Mouse (Mus musculus) cerebellum, postnatal 36 days (tissue): ENCODE measurements at regions not wholly inside any gene's neighbourhood (a gene's known extent, or its start where the extent isn't known, plus 50 kb on each side); places are given as distances from the start of the nearest gene placed in this dataset.
A peak's percentile ranks its signal among the peaks of the same experiment; 100 is the strongest.
"Not testable (repeated sequence)": the region's sequence is repeated elsewhere in the genome, so short reads cannot be mapped to it uniquely, and the experiment has no call there.

Experiments used
- DNase-seq, 2 experiments: peaks; one replicate each; pipeline ENCODE4 v3.0.0; 2021 to 2022; ENCODE audit warnings: mixed read lengths in 2 of 2

DNA sequence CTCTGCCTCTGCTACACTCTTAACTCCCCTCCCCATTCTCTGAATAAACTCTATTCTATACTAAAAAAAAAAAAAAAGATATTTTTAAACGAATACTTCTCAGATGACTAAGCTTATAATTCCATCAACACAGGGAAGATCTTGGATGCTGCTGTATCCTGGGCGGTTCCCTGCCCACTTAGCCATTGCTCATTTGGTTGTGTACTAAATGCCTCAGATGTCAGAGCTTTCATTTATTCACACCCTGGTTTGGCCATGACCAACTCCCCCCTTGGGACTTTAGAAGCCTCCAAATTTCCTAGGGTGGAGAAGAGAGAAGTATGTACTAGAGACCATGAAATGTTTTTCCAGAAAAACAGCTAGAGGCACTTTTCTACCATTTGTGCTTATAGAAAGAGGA, 382.3 kb upstream of the Klhl29 start:
- DNase-seq: no peak

DNA sequence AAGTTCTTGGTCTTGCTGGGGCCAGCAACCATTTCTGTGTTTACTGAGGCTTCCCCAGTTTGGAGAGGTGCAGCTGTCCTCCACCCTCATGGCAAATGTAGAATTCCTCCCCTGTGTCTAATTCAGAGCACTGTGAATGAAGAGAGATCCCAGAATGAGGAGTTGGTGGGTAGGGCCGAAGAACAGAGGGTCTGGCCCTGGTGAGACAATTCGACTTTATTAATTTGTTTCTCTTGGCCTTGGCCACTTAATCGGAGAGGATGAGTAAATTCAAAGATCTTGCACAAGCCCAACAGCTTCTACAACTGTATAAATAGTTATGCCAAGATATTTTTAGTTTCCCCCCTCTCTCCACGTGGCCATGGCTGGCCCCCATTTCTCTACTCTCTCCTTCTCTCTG, 381.9 kb upstream of the Klhl29 start:
- no peak for DNase-seq

DNA sequence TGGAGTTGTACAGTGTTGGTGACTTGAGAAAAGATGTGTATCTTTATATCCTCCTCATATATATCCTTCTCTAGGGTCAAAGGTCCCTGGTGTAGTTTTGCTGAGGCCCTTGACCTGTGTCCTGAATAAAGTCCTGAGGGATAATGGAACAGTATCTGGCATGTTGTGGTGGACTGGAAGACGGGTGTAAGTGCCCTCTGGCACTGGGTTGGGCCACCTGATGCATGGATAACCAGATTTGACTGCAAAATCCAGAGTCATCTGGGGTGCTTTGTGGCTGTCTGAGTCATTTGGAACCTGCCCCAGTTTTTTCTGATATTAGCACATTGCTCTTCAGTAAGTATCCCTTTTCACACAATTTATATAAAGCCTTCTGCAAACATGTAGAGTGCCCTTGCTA, 378.3 kb upstream of the Klhl29 start:
- DNase-seq: no peak

DNA sequence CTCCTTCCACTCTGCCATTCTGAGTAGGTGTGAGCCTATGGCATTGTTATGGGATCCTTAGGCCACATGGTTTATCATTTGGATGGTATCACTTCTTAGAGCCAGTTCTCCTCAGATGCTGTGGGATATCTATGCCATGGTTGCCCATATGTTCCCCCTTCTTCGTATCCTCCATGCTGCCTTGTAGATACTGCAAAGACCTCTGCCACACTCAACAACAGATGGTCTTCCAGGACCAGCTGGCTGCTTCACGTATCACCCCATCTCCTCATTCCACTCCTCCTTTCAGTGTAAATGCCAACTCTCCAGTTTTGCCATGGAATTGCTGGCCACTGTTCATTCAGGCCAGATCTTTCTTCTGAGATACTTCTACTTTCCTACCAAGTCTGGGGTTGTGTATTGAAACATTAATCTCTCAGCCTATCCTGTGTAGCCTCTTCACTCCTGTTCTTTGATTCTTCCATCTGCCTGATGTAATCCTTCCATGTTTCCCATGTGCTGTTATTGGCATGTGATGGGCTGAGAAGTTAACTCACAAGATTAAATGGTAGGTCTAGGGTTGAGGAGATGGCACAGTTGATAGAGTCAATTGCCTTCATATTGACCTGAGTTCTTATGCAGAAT, 368.7 kb upstream of the Klhl29 start:
- DNase-seq: no peak

DNA sequence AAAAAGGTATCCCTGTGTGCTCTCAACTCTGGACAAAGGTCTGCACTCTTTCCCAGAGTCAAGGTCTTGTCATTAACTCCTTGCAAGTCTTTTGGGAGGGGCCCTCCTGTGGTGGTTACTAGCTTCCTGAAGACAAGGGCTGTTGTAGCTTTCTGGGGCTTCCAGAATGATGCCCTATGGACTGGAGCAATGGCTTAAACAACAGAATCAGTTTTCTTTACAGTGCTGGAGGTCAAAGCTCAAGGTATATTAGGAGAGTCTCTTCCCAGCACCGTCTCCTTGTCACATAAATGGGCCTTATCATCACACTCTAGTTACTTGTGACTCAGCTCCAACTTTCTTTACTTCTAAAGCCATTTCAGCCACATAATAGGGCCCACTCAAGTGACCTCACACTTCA, 360.6 kb upstream of the Klhl29 start:
- DNase-seq: no peak

DNA sequence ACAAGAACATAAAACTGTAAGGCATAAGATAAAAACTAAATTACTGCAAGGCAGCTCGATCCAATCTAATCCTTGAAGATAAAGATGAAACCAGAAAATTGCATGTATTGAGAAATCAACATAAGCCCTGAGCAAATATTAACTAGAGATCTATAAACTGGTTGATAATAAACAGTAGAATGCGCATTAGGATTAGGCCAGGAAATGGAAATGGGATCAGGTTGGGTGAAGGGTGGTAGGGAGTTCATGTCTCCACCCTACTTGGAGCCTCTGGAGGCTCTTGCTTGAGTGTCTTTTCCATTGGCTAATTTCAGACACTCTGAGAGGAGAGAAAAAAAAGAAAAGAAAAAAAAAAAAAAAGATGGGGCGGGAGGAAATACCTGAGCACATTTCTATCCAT, 359.4 kb upstream of the Klhl29 start:
- no peak for DNase-seq

DNA sequence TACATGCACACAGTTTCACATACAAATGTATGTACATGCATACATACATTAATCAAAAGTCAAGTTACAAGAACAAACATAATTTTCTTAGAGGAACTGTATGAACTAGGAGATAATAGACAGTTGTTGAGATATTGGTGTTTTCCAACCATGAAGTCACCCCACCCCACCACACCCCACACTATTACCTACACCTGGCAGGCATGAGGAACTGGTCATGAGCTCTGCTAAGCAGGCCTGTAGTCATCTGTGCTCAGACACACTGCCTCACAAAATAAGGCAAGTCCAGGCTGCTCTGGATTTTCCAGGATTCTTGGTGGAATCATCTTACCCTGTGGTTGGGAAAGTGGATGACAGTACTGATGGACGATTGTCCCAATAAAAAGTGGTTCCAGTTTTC, 347.6 kb upstream of the Klhl29 start:
- no peak for DNase-seq

DNA sequence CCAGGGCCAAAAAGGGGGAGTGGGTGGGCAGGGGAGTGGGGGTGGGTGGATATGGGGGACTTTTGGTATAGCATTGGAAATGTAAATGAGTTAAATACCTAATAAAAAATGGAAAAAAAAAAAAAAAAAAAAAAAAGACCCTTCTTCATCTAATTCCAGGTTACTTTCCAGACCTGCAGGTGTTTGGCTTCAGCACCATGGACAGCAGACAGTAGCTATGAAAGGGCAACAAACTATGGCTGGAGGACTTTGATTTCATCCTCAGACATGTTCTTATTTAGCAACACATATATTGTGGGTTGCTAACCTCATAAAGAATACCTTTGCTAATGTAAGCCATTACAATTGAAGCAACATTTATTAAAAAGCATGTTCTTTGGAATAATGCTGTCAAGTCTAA, 342.0 kb upstream of the Klhl29 start:
- not testable (repeated sequence) for DNase-seq

DNA sequence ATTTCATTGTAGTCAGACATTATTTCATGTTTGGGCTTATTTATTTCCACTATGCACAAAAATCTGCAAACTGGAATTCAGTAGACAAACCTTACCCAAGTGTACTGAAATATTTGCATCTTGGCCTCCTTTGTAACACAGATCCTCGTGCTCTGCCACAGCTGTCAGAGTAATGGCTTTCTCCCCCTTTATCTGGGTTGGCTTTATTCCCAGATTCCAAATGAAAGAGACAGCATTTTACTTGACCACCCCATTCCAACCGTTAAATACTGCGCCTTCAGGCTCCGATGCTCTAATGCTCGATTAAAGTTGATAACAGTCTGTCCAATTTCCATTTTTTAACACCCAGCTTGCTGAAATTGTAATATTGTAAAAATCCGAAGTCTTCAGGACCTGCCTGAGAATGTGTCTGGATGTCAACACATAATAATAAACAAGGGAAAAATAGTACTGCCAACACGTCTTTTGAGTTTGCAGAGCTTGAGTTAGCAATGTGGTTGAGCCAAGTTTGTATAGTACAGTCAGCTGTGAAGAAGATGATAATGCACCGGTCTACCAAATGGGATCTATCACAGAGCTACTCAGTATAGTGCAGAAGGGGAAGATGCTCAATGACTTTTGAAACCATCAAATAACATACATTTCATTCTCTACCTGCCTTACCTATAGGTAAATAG, 323.4 kb upstream of the Klhl29 start:
- no peak for DNase-seq

DNA sequence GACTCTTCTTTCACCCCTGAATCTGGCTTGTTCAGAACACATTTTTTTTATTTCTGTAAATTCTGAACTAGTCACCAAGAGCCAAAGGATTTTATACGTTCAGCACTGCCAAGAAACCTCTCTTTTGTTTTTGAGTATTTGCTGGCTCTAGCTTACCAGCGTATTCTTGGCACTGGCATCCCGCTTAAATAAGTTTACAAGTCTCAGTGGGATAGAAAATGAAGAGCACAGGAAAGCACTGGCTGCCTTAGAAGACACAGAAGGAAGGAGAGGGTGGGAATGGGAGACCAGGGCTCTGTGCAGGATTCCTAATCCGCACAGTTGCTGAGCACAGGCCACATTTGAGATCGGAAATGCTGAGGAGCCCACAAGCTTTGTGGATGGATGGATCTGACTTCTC, 306.7 kb upstream of the Klhl29 start:
- no peak for DNase-seq

DNA sequence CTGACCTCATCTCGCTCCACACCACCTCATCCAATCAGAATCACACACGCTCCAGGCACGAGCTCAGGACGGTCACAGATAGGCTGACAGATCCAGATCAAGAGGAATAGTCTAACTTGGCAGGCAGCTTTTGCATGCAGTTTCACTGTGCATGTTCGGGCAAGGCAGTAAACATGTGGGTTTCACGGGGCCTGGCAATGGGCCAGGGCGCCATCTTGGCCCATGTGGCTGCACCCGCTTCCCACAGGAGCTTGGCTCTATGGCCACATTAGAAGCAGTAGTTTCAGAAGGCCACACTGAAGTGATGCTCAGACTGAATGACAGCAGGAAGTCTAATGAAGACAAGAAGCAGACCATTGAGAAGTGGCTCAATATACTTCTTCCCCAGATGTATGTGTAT, 302.6 kb upstream of the Klhl29 start:
- peak in 1 of 2 experiments; percentile 5 for DNase-seq

DNA sequence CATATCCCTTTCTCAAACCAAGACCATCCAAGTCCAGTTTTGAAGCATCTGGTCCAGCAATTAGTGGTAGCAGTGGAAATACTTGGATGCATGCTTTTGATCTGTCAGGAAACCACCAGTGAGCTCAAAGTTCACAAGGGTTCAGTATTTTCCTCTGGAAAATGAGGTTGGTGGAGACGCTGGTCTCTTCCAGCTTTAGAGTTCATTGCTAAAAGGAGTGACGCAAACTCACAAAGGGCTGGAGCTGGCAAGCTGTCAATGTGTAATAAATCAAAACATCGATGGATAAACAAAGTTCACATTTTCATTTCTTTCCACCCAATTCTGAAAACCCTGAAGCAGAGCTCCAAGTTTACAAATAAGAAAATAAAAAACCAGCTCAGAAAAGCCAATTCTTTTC, 293.0 kb upstream of the Klhl29 start:
- no peak for DNase-seq

DNA sequence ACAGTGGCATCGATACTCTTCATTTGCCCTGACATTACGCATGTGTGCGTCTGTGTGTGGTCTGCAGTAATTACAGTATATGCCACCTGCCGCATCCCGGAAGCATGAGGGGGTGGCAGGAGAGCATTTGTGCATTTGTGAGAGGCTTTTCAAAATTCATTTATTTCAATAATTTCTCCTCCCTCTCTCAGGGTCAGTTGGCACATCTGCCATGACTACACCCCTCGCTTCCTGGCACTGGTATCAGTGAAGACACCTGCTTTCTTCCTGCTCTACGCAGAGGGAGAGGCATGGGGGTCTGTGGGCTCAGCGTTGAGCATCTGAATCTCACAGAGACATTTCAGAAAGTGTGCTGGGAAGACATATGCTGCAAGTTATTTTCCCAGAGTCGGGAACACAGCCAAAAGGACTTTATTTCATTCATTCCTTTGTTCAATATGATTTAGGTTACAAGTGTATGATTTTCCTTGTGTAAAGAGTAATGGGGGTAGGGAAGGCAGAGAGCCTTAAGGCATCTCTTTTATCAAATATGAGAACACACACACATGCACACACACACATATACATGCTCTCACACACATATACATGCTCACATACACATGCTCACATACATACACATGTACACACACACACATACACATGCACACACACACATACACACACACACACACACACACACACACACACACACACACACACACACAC, 262.2 kb upstream of the Klhl29 start:
- DNase-seq: no peak

DNA sequence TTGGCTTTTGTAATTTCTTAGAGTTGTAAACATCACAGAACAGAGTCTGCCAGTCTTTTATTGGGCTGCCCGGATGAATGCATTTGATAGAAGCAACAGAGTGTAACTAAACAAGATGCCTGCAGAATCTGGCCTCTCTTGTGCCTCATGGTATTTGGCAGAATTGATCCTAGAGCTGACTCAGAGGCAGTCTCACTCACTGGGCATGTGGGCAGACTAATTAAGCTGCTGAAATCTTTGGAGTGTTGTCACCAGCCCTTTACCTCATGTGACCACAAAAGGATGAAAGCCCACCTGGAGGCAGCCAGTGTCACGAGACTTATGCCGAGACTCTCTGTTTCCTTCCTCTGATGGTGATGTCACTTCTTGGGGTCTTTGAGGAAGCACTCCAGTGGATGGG, 258.5 kb upstream of the Klhl29 start:
- DNase-seq: no peak

DNA sequence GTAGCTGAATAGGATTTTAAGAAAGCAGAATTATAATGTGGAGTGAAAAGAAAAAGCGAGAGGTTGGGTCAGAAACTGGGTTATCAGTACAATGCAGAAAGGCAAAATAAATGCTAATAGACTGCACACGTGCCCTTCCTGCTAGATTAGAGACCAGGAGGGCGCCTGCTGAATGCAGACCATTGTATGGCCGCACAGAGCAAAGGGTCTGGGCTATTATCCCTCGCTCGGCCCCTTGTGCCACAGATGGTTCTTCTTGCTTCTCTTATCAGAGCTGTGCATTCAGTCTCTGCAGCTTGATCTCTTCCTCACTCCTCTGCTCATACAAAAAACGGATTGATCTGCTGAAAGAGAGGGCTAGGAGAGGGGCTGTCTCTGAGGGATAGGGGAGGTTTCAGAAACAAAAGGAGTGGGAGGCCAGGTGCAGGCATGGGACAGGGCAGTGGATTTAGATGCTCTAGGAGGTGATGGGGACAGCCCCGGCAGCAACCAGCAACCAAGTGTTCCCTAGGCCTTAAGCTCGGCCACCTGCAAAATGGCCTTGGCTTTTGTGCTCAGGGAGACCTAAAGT, 225.7 kb upstream of the Klhl29 start:
- no peak for DNase-seq

DNA sequence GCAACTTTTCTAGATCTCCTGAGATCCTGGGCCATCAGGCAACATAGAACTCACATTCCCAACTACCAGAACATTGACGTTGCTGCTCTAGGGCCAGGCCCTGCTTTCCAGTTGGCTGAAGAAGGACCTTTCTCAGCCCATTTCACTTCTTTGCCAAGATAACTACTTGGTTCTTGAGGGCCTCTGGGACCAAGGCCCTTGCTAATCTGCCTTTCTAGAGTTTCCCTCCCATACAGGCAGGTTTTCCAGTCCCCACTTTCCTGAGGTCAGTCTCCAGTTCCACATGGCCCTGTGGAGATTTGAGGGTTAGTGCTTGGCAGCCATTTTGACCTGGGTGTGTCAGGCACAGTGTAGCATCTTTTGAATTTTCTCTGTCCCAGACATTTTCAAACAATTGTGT, 223.9 kb upstream of the Klhl29 start:
- DNase-seq: no peak

DNA sequence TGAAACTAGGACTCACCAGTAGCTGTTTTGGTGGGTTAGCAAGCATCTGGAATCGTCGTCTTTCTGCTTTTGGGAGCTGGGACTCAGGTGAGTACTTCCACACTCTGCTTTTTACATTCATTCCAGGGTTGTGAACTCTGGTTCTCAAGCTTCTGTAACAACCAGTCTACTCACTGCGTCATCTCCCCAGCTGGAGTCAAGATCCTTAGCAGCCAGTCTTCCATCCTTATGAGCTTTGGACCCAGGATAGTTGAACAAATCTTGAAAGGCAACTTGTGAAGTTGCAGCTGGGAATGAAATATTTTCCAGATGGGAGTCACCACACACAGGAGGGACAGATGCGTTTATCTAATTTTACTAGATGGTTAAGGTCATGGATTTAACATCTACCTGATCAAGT, 223.5 kb upstream of the Klhl29 start:
- no peak for DNase-seq

DNA sequence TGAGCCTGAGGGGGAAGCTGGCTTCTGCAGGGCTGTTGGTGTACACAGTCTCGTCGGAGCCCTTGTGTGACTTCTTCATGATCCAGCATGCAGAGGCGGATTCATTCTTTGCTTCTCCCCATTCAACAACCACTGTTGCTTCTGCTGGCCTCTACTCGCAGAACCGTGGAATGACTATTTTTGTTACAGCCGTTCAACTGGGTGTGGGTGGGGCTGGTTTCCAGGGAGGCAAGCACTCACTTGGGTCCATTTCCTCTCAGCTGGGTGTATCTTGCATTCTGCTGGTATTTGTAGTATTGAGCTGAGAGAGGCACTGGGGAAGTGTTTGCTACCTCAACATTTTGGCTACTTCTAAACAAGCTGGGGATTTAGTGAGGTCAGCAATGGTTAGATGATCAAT, 197.3 kb upstream of the Klhl29 start:
- DNase-seq: no peak

DNA sequence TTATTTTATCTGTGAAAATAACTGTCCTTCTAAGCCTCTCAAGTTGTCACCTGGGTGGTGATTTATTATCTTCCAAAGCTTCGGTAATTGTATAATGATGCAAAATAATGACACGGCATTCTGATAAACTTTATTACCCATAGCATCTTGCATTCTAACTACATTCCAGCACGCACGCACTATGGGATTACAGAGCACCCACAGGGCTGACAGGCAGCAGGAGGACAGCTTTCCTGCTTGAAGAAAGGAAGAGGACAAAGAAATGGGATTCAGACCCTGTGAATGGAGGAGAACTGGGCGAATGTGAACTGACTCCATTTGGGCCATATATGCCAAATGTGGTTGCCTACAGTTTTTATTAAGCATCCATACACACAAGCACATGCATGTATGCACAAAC, 193.5 kb upstream of the Klhl29 start:
- DNase-seq: no peak

DNA sequence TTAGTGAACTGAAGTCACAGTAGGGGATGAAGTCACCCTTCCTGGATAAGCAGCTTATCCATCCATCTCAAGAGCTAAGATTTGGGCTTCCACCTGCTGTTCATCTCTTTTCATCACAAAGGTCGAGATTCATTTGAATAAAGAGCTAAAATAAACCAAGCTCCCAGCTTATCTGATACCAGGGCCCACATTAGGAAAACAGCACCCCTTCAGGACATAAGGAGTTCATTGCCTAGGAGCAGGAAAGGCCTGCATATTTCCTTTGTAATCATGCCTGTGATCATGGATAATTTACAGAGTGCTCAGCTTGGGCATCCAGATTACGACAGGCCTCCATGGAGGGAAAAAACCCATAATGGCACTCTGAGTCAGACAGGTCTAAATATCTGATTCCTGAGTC, 190.7 kb upstream of the Klhl29 start:
- no peak for DNase-seq

DNA sequence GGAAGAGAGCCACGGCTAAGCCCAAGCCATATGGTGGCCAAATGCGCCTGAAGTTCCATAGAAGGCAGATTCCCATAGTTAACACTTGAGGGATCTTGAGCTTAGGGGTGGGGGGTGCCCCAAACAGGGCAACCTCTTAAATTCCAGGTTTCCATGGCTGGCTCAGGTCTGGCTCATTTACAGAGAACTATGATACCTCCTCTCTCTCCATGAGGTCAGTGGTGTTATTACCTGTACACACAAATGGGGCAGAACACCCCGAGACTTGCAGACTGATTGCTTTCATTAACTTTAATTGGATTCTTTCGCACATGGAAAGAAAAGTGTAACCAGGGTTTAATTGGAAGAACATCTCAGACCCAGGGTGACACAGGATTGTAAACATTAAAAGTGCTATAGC, 177.1 kb upstream of the Klhl29 start:
- DNase-seq: no peak

DNA sequence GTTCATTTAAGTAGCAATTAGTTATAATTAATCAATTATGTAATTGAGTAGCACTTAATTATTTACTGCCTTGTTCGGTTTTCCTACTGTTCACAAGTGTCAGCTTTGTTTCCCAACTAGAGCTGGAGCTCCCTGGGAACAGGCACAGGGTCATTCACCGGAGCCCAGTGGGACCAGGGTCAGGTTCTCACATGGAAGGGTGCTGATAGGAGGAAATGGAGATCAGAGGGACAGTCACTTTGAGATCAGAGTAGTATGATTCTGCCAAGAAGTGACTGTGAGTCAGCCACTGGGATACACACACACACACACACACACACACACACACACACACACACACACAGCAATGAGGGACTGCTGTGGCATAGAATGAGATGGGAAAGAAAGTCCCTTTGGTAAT, 176.4 kb upstream of the Klhl29 start:
- no peak for DNase-seq

DNA sequence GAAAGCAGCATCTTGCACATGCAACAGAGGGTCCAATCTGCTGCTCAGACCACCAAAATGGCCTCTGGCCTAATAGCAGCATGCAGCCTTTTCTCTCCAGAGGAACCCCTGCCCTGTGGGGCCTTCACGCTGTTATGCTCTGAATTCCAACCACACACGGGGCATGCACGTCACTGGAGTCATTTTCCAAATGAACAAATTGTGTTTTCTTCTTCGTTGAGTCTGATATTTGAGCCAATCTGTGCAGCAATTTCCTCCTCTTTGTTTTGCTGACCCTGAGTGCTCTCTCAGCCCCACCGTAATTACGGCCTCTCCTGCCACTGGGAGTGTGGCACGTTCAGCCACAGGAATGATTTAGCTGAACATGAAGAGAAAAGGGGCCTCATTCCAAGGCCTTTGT, 174.3 kb upstream of the Klhl29 start:
- DNase-seq: no peak

DNA sequence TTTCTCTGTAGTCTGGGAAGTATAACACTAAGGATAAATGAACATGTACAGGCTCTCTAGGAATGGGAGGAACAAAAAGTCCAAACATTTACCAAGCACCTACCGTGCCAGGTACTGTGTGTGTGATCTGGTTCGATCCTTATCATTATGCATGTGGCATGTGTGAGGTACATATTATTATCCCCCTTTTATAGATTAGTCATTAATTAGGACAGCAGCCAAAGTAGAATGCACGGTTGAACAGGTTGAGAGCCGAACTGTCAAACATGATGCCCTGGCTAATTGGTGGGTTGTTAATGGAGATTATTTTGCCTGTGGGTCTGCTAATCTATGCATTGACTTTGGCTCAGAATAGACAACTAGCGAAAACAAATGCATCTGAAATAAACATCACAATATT, 172.2 kb upstream of the Klhl29 start:
- DNase-seq: no peak
